Mouse (Mus musculus) liver, adult 2 months (tissue): ENCODE results near the gene Rbbp5. TPM values are rescaled to one million over a fixed set of nuclear protein-coding genes. Genes with fewer than 3 reads are reported as not detected.

ENCODE experiments used
- DNase-seq: peaks from one replicate; pipeline ENCODE4 v3.0.0-alpha.2; 2011; ENCODE audit warnings: low read depth, low spot score; ENCODE audit errors: extremely low read depth
- H3K27ac ChIP-seq: fragments of 200-500 bp; replicated peaks from 2 replicates; pipeline ENCODE4 v1.5.1; 2012; ENCODE audit warnings: low read depth, mild to moderate bottlenecking, control low read depth, inconsistent platforms, low read length; ENCODE audit not compliant: insufficient read depth
- H3K27me3 ChIP-seq: fragments of 200-500 bp; 2 replicates; pipeline ENCODE4 v1.6.1; 2012; ENCODE audit warnings: mild to moderate bottlenecking, moderate library complexity, low read length, inconsistent platforms; ENCODE audit not compliant: control insufficient read depth, insufficient read depth
- H3K36me3 ChIP-seq: fragments of 200-500 bp; 2 replicates; pipeline ENCODE4 v1.6.1; 2012; ENCODE audit warnings: low read length, inconsistent platforms; ENCODE audit not compliant: control insufficient read depth, insufficient read depth
- H3K4me1 ChIP-seq: fragments of 200-500 bp; 2 replicates; pipeline ENCODE4 v1.6.1; 2011; ENCODE audit warnings: low read length; ENCODE audit not compliant: control insufficient read depth, insufficient read depth
- H3K4me3 ChIP-seq: fragments of 200-500 bp; 2 replicates; pipeline ENCODE4 v1.5.1; 2011; ENCODE audit warnings: low read depth, mild to moderate bottlenecking, control low read depth, low read length, moderate library complexity; ENCODE audit not compliant: insufficient read depth
- H3K79me2 ChIP-seq: fragments of 200-500 bp; 2 replicates; pipeline ENCODE4 v1.6.1; 2012; ENCODE audit warnings: inconsistent platforms, mild to moderate bottlenecking, low read length, moderate library complexity; ENCODE audit not compliant: control insufficient read depth, insufficient read depth
- H3K9ac ChIP-seq: fragments of 200-500 bp; 2 replicates; pipeline ENCODE4 v1.6.1; 2012; ENCODE audit warnings: low read depth, mild to moderate bottlenecking, control low read depth, inconsistent platforms, low read length
- CTCF ChIP-seq: fragments of 200-500 bp; IDR thresholded peaks from 2 replicates; pipeline ENCODE4 v1.5.1; 2011; ENCODE audit warnings: low read depth, low read length, control low read depth
- POLR2A ChIP-seq: fragments of 200-500 bp; IDR thresholded peaks from 2 replicates; pipeline ENCODE4 v1.6.1; 2011; ENCODE audit warnings: low read length, control low read depth; ENCODE audit not compliant: insufficient read depth; ENCODE audit errors: extremely low read depth
- WGBS: fragments of 180-500 bp; shearing (Covaris S2); methylation state at CpG from one replicate; pipeline ENCODE4 v1.1.7; 2018; 5-methylcytosine and 5-hydroxymethylcytosine counted together
- polyA plus RNA-seq: library from polyadenylated mRNA; depleted of rRNA; stranded (reverse); fragments of >200 nt; gene quantifications from 2 replicates; pipeline ENCODE4 v1.2.3, GENCODE M21; 2012
- total RNA-seq: library from RNA; depleted of rRNA; stranded (reverse); fragments of >200 nt; gene quantifications from 2 replicates; pipeline ENCODE4 v1.2.3, GENCODE M21; 2014

Gene Rbbp5
- total and polyA plus RNA-seq, 2 experiments = 10.2 to 21.4 TPM

DNA sequence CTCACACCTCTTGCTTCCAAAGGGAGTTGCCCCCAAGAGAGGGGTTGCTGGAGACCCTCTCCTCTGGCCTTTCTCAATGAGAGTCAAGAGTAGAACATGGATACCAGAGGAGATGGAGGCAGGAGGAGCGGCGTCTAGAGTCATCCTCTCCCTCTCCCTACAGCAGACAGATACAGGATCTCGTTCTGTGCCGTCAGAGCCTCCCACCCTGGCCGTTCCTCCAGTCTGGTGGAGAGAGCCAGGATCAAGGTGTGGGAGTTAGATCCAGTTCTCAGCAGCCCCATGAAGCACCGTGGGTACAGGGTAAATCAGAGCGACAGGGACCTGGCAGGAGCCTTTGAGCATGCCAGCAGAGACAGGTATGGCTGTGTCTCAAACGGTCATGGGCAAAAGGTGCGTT, 55.4 kb downstream of the Rbbp5 start:
- no peak for TF ChIP-seq POLR2A
- TF ChIP-seq CTCF = no peak
- no peak overlapping the region for H3K4me3 ChIP-seq
- no peak overlapping the region for H3K27ac ChIP-seq
- H3K9ac ChIP-seq = no peak overlapping the region
- H3K36me3 ChIP-seq = no peaks in the 10 kb centered on the region
- DNase-seq = no peak
- no peaks in the 10 kb centered on the region; the same call in 1 of the 2 replicates for H3K27me3 ChIP-seq
- H3K79me2 ChIP-seq = no peaks in the 10 kb centered on the region
- 73% methylated on average over 9 of the region's 9 CpGs for WGBS
- no peaks in the 10 kb centered on the region for H3K4me1 ChIP-seq

DNA sequence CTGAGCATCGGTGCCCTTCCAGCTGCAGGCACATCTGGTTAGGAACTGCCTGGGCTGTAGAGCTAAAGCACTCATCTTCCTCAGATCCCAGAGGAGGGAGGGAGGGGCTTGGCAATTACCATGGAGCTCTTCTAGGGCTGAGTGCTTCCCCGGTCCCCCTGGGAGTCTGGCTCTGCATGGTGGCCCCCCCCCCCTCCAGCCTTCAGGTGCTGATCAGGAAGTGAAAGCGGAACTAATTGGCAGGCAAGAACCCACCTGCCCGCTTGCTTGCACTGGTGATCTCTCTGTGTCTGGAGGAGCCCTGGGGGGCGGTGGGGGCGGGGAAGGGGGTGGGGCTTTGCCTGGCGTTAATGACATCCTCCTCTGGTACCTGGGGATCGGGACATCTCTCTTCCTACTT, 56.7 kb downstream of the Rbbp5 start:
- no peaks in the 10 kb centered on the region for H3K79me2 ChIP-seq
- no peaks in the 10 kb centered on the region for H3K36me3 ChIP-seq
- 10% methylated on average over 8 of the region's 8 CpGs for WGBS
- no peak overlapping the region for H3K27ac ChIP-seq
- no peak for TF ChIP-seq POLR2A
- no peak overlapping the region for H3K9ac ChIP-seq
- H3K4me1 ChIP-seq = no peaks in the 10 kb centered on the region
- no peaks in the 10 kb centered on the region; the same call in 1 of the 2 replicates for H3K27me3 ChIP-seq
- no peak for DNase-seq
- no peak overlapping the region for H3K4me3 ChIP-seq

DNA sequence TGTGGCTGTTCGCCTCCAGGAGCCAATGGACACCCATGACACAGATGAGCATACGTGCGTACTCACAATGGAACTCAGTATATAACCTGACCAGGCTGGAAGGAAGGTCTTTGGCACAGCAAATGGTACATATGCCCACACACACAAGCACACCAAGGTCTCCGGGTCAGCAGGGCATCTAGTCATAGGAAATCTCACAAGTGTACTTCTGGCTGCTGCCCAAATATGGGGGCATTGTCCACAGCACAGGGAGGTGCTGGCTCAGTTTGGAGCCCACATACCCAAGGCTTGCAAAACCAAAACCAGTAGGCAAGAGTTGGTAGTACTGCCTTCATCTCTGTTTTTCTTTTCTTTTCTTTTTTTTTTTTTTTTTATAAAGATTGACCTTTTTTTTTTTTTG, 58.4 kb downstream of the Rbbp5 start:
- Histone ChIP-seq H3K9ac (no peak overlapping the region), H3K27me3 (peaks cover 4% of the 10 kb centered on the region; the same call in 1 of the 2 replicates), H3K4me3 (no peak overlapping the region), H3K27ac (no peak overlapping the region), H3K36me3 (no peaks in the 10 kb centered on the region), H3K4me1 (no peaks in the 10 kb centered on the region), H3K79me2 (no peaks in the 10 kb centered on the region)
- TF ChIP-seq POLR2A (no peak), CTCF (no peak)
- 88% methylated on average over 4 of the region's 4 CpGs for WGBS
- no peak for DNase-seq

DNA sequence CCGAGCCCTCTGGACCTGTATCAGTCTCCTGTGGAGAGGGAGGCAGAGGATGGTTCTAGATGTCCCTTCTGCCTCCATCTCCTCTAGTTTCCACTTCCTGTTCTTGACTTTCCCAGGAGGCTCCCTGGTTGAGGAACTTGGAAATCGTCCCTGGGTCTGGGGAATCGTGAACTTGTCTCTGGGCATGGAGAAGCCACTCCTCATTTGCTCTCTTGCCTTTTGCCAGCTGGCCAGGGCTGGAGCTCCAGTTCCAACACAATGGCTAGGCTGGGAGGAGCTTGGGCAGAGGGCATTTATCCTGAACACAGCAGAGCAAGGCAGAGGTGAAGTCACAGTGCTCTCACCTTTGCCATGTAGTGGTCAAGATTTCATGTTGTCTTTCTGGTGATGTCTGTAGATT, 59.3 kb downstream of the Rbbp5 start:
- H3K27me3 ChIP-seq = peaks cover 8% of the 10 kb centered on the region
- 68% methylated on average over 3 of the region's 3 CpGs for WGBS

DNA sequence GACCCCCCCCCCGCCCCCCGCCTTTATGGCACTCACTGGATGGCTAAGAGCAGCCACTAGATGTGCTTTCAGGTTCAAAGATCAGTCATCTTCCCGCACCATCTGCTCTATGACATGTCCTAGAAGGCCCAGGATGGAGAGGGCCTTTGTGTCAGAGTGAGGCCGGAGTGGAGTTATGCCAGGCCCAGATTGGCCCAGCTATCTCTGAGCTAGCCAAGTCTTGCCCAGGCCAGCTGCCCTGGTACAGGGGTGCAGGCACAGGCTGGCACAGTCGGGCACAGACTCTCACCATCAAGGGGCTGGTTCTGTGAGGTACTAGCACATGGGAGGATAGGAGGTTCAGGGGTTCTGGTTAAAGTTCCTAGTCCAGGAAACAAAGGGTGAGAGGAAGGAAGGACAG, 60.6 kb downstream of the Rbbp5 start:
- H3K4me1 ChIP-seq = no peaks in the 10 kb centered on the region
- H3K27me3 ChIP-seq = peaks cover 17% of the 10 kb centered on the region
- H3K79me2 ChIP-seq = no peaks in the 10 kb centered on the region
- DNase-seq = no peak
- TF ChIP-seq CTCF (no peak), POLR2A (no peak)
- no peak overlapping the region for H3K4me3 ChIP-seq
- no peak overlapping the region for H3K9ac ChIP-seq
- no peaks in the 10 kb centered on the region for H3K36me3 ChIP-seq
- 83% methylated on average over 5 of the region's 5 CpGs for WGBS
- H3K27ac ChIP-seq = no peak overlapping the region

More for the DNA sequence above, 59.3 kb downstream of the Rbbp5 start:
- Histone ChIP-seq H3K79me2 (no peaks in the 10 kb centered on the region), H3K4me1 (no peaks in the 10 kb centered on the region), H3K9ac (no peak overlapping the region), H3K36me3 (no peaks in the 10 kb centered on the region), H3K4me3 (no peak overlapping the region), H3K27ac (no peak overlapping the region)
- no peak for DNase-seq
- TF ChIP-seq CTCF (no peak), POLR2A (no peak)

DNA sequence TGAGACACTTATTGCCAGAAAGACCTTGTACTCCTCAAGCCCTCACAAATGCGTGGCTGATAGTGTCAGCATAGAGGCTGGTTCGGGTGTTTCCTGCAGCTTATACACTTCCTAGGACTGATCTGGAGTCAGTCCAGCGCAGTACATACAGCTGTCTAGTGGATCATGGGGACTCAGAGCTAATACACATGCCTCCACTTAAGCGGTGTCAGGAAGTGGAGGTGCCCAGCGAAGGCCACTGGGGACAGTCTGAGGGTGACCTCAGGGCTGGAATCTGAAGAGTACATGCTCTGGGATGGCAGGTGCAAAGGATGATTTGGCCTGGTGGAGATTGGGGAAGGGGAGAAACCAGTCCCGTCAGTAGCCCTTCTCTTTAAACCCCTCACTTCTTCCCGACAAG, 63.5 kb downstream of the Rbbp5 start:
- H3K27me3 ChIP-seq = peaks cover 21% of the 10 kb centered on the region
- WGBS = 49% methylated on average over 7 of the region's 7 CpGs
- no peak for TF ChIP-seq POLR2A
- TF ChIP-seq CTCF = no peak

More for the DNA sequence above, 63.5 kb downstream of the Rbbp5 start:
- no peaks in the 10 kb centered on the region for H3K4me1 ChIP-seq
- H3K9ac ChIP-seq = no peak overlapping the region
- no peaks in the 10 kb centered on the region for H3K36me3 ChIP-seq
- H3K27ac ChIP-seq = no peak overlapping the region
- no peak for DNase-seq
- H3K4me3 ChIP-seq = no peak overlapping the region
- no peaks in the 10 kb centered on the region for H3K79me2 ChIP-seq
